Mouse (Mus musculus): ENCODE measurements around the gene Ifitm10. TPM values are rescaled to one million over a fixed set of nuclear protein-coding genes. Genes with fewer than 3 reads are reported as not detected.

Gene Ifitm10
- total RNA-seq, 2 experiments from 2014 or later = 31.4 to 36.1 TPM

DNA sequence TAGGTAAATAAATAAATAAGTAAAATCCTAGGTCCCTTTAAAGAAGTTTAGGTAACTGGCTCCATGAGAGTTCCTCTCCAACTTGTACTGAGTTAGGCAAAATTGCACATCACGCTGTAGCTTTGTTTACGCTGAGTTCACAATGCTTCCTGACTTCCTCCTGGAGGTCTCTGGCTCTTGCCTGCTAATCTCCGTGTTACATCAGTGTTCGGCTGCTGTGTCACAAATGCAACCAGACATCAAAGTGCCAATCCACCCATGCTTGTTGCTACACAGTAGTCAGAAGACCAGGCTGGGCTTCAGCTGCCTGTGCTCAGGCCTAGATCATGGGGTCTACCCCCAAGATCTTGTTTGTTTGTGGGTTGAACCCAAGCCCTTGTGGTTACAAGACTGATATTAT, 30.0 kb upstream of the Ifitm10 start:
- intact Hi-C loops (cut with DNase I) = no loop called here
- no peak for DNase-seq (ENCODE audit: extremely low spot score in 1 of 2, low spot score in 2 of 2)

GRCm38 (mm10) chr7:142400750-142401142, 27.2 kb upstream of the Ifitm10 start:
- intact Hi-C loops (cut with DNase I) = no loop called here
- Histone ChIP-seq H3K27ac (peak overlapping the region; percentile 45), H3K4me3 (no peak overlapping the region)
- DNase-seq (ENCODE audit: extremely low spot score in 1 of 2, low spot score in 2 of 2) = no peak
- TF ChIP-seq CTCF (IDR thresholded peaks at IDR 0.05) = no peak

More for the DNA sequence above, 30.0 kb upstream of the Ifitm10 start:
- TF ChIP-seq CTCF (IDR thresholded peaks at IDR 0.05) = no peak
- Histone ChIP-seq H3K4me3 (no peak overlapping the region), H3K27ac (no peak overlapping the region)

GRCm38 (mm10) chr7:142400112-142400749, 26.7 kb upstream of the Ifitm10 start:
- Histone ChIP-seq H3K27ac (peak overlapping the region; percentile 47), H3K4me3 (no peak overlapping the region)
- no peak for DNase-seq (ENCODE audit: extremely low spot score in 1 of 2, low spot score in 2 of 2)
- no peak for TF ChIP-seq CTCF (IDR thresholded peaks at IDR 0.05)
- intact Hi-C loops (cut with DNase I) = no loop called here

GRCm38 (mm10) chr7:142399250-142399649, 25.7 kb upstream of the Ifitm10 start:
- H3K4me3 ChIP-seq = no peak overlapping the region
- TF ChIP-seq CTCF (IDR thresholded peaks at IDR 0.05) = no peak
- DNase-seq (ENCODE audit: extremely low spot score in 1 of 2, low spot score in 2 of 2) = no peak
- peak overlapping the region; percentile 47 for H3K27ac ChIP-seq
- intact Hi-C loops (cut with DNase I) = no loop called here

- Histone ChIP-seq H3K4me3 (no peak overlapping the region), H3K27ac (peak overlapping the region; percentile 10; the same call in 1 of the 2 replicates)
- no peak for TF ChIP-seq CTCF (IDR thresholded peaks at IDR 0.05)
- intact Hi-C loops (cut with DNase I) = no loop called here
- no peak for DNase-seq (ENCODE audit: extremely low spot score in 1 of 2, low spot score in 2 of 2)
Measured at GRCm38 (mm10) chr7:142398052-142398451, 24.5 kb upstream of the Ifitm10 start.

DNA sequence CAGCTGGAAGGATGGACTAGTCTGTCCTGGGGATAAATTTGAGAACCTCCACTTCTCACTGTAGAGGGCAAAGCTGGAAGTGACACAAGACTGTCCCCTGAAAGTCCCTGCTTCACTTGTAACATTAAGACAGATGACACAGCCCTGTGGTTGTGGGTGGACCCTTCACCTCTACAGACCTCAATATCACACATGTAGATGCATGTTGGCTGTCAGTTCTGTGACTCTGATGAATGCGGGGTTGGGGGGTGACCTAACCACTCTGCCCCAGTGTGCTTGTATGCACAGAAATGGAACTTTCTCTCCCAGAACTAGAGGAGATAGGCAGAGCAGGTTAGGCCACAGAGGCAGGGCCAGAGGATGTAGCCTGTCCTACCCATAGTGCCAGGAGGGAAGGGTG, 23.1 kb upstream of the Ifitm10 start:
- no peak for DNase-seq (ENCODE audit: extremely low spot score in 1 of 2, low spot score in 2 of 2)
- Histone ChIP-seq H3K27ac (peak overlapping the region; percentile 8; the same call in 1 of the 2 replicates), H3K4me3 (no peak overlapping the region)
- TF ChIP-seq CTCF (IDR thresholded peaks at IDR 0.05) = no peak
- intact Hi-C loops (cut with DNase I) = no loop called here

GRCm38 (mm10) chr7:142395472-142395871, 21.9 kb upstream of the Ifitm10 start:
- Histone ChIP-seq H3K27ac (no peak overlapping the region), H3K4me3 (no peak overlapping the region)
- no peak for DNase-seq (ENCODE audit: extremely low spot score in 1 of 2, low spot score in 2 of 2)
- intact Hi-C loops (cut with DNase I) = no loop called here
- no peak for TF ChIP-seq CTCF (IDR thresholded peaks at IDR 0.05)

- Histone ChIP-seq H3K4me3 (no peak overlapping the region), H3K27ac (no peak overlapping the region)
- intact Hi-C loops (cut with DNase I) = no loop called here
- DNase-seq (ENCODE audit: extremely low spot score in 1 of 2, low spot score in 2 of 2) = no peak
- TF ChIP-seq CTCF (IDR thresholded peaks at IDR 0.05) = no peak
Measured at GRCm38 (mm10) chr7:142394261-142395190, 21.0 kb upstream of the Ifitm10 start.

GRCm38 (mm10) chr7:142393191-142393590, 19.6 kb upstream of the Ifitm10 start:
- Histone ChIP-seq H3K27ac (no peak overlapping the region), H3K4me3 (no peak overlapping the region)
- no peak for TF ChIP-seq CTCF (IDR thresholded peaks at IDR 0.05)
- intact Hi-C loops (cut with DNase I) = no loop called here
- DNase-seq (ENCODE audit: extremely low spot score in 1 of 2, low spot score in 2 of 2) = no peak

GRCm38 (mm10) chr7:142391609-142392008, 18.1 kb upstream of the Ifitm10 start:
- H3K4me3 ChIP-seq = no peak overlapping the region
- DNase-seq (ENCODE audit: extremely low spot score in 1 of 2, low spot score in 2 of 2) = no peak
- H3K27ac ChIP-seq = no peak overlapping the region
- intact Hi-C loops (cut with DNase I) = no loop called here
- TF ChIP-seq CTCF (IDR thresholded peaks at IDR 0.05) = no peak

DNA sequence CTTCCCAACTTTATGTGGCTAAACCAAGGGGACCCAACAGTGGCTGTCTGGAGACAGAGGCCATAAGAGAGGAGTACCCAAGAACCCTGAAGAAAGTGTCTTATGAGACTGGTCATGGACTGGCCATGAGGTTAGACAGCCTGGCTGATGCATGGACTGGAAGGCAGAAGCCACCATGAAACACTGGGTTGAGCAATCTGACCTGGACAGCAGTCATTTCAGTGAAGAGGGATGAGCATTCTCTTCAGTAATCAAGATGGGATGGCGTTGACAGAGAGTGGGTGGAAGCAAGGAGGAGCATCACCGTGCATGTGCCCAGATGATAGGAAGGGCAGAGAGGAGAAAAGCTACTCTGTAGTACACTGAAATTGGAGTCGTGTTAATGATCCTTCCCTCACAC, 17.6 kb upstream of the Ifitm10 start:
- intact Hi-C loops (cut with DNase I) = no loop called here
- Histone ChIP-seq H3K4me3 (no peak overlapping the region), H3K27ac (no peak overlapping the region)
- DNase-seq (ENCODE audit: extremely low spot score in 1 of 2, low spot score in 2 of 2) = no peak
- TF ChIP-seq CTCF (IDR thresholded peaks at IDR 0.05) = no peak

- Histone ChIP-seq H3K27ac (no peak overlapping the region), H3K4me3 (no peak overlapping the region)
- no peak for DNase-seq (ENCODE audit: extremely low spot score in 1 of 2, low spot score in 2 of 2)
- TF ChIP-seq CTCF (IDR thresholded peaks at IDR 0.05) = no peak
- intact Hi-C loops (cut with DNase I) = no loop called here
Measured at GRCm38 (mm10) chr7:142389961-142390650, 16.6 kb upstream of the Ifitm10 start.
